Mouse (Mus musculus): ENCODE measurements around the gene Cipc. TPM values are rescaled to one million over a fixed set of nuclear protein-coding genes. Genes with fewer than 3 reads are reported as not detected.
A peak's percentile ranks its signal among the peaks of the same experiment; 100 is the strongest.

Gene Cipc
- polyA plus RNA-seq (2015; fragmentation: Nextera tagmentation; extraction: Ambion mirVana) = 7.8 and 7.9 TPM in 2 replicates

- H3K9me3 ChIP-seq (replicated peaks; ENCODE audit: control insufficient read depth, low read length) = no peaks in the 10 kb centered on the region
- H3K27ac ChIP-seq (ENCODE audit: low read length) = peak within 1 kb of the TSS; percentile 98
- under 1% methylated on average over 64 of the region's 64 CpGs for WGBS (ENCODE audit: insufficient replicate concordance)
- H3K4me2 ChIP-seq (ENCODE audit: low read depth, low read length) = peak within 1 kb of the TSS; percentile 86
- no peaks in the 10 kb centered on the region for H3K36me3 ChIP-seq (ENCODE audit: control insufficient read depth, insufficient read depth)
- H3K27me3 ChIP-seq (ENCODE audit: control insufficient read depth, insufficient read depth, low read depth, low read length) = peaks cover 4% of the 10 kb centered on the region
- peak; percentile 97 for ATAC-seq (ENCODE audit: low read depth)
- H3K4me3 ChIP-seq (ENCODE audit: low read depth, low read length) = peak within 1 kb of the TSS; percentile 86
- H3K4me1 ChIP-seq (ENCODE audit: control insufficient read depth, low read depth, low read length) = peaks cover 23% of the 10 kb centered on the region
- H3K9ac ChIP-seq (ENCODE audit: low read depth, low read length) = peak within 1 kb of the TSS; percentile 85
These were observed at the start of gene Cipc for GRCm38 (mm10) chr12:86946862-86947574. Cipc (plus strand) TSS chr12:86947043.

GRCm38 (mm10) chr12:86897769-86898273, 49.0 kb upstream of the Cipc start:
- Histone ChIP-seq H3K4me3 (ENCODE audit: low read depth, low read length) (no peak overlapping the region), H3K36me3 (ENCODE audit: control insufficient read depth, insufficient read depth) (no peaks in the 10 kb centered on the region), H3K27me3 (ENCODE audit: control insufficient read depth, insufficient read depth, low read depth, low read length) (no peaks in the 10 kb centered on the region), H3K4me1 (ENCODE audit: control insufficient read depth, low read depth, low read length) (peaks cover 39% of the 10 kb centered on the region), H3K9me3 (replicated peaks; ENCODE audit: control insufficient read depth, low read length) (no peaks in the 10 kb centered on the region), H3K27ac (ENCODE audit: low read length) (0 out of 2 replicates have a peak overlapping the region, but pooled peaks have one; percentile 61), H3K9ac (ENCODE audit: low read depth, low read length) (no peak overlapping the region), H3K4me2 (ENCODE audit: low read depth, low read length) (no peak overlapping the region)
- 66% methylated on average over 7 of the region's 7 CpGs for WGBS (ENCODE audit: insufficient replicate concordance)
- ATAC-seq (ENCODE audit: low read depth) = no peak

GRCm38 (mm10) chr12:86898448-86898847, 48.4 kb upstream of the Cipc start:
- Histone ChIP-seq H3K9me3 (replicated peaks; ENCODE audit: control insufficient read depth, low read length) (no peaks in the 10 kb centered on the region), H3K36me3 (ENCODE audit: control insufficient read depth, insufficient read depth) (no peaks in the 10 kb centered on the region), H3K9ac (ENCODE audit: low read depth, low read length) (no peak overlapping the region), H3K4me2 (ENCODE audit: low read depth, low read length) (no peak overlapping the region), H3K27me3 (ENCODE audit: control insufficient read depth, insufficient read depth, low read depth, low read length) (no peaks in the 10 kb centered on the region), H3K4me3 (ENCODE audit: low read depth, low read length) (no peak overlapping the region), H3K4me1 (ENCODE audit: control insufficient read depth, low read depth, low read length) (peaks cover 33% of the 10 kb centered on the region), H3K27ac (ENCODE audit: low read length) (no peak overlapping the region)
- ATAC-seq (ENCODE audit: low read depth) = no peak
- WGBS (ENCODE audit: insufficient replicate concordance) = 58% methylated on average over 3 of the region's 3 CpGs

- H3K36me3 ChIP-seq (ENCODE audit: control insufficient read depth, insufficient read depth) = no peaks in the 10 kb centered on the region
- H3K4me2 ChIP-seq (ENCODE audit: low read depth, low read length) = no peak overlapping the region
- H3K4me3 ChIP-seq (ENCODE audit: low read depth, low read length) = no peak overlapping the region
- 63% methylated on average over 11 of the region's 11 CpGs for WGBS (ENCODE audit: insufficient replicate concordance)
- no peak for ATAC-seq (ENCODE audit: low read depth)
- H3K27ac ChIP-seq (ENCODE audit: low read length) = no peak overlapping the region
- peaks cover 27% of the 10 kb centered on the region for H3K4me1 ChIP-seq (ENCODE audit: control insufficient read depth, low read depth, low read length)
- no peaks in the 10 kb centered on the region for H3K27me3 ChIP-seq (ENCODE audit: control insufficient read depth, insufficient read depth, low read depth, low read length)
- H3K9ac ChIP-seq (ENCODE audit: low read depth, low read length) = no peak overlapping the region
- no peaks in the 10 kb centered on the region for H3K9me3 ChIP-seq (replicated peaks; ENCODE audit: control insufficient read depth, low read length)
These were observed 47.2 kb upstream of the Cipc start for GRCm38 (mm10) chr12:86899461-86900179.

- H3K27ac ChIP-seq (ENCODE audit: low read length) = no peak overlapping the region
These were observed 42.7 kb upstream of the Cipc start for GRCm38 (mm10) chr12:86903828-86904806.

GRCm38 (mm10) chr12:86905203-86905602, 41.6 kb upstream of the Cipc start:
- no peaks in the 10 kb centered on the region for H3K9me3 ChIP-seq (replicated peaks; ENCODE audit: control insufficient read depth, low read length)
- no peak overlapping the region for H3K27ac ChIP-seq (ENCODE audit: low read length)
- 1% methylated on average over 4 of the region's 4 CpGs for WGBS (ENCODE audit: insufficient replicate concordance)
- no peak overlapping the region for H3K4me2 ChIP-seq (ENCODE audit: low read depth, low read length)
- H3K9ac ChIP-seq (ENCODE audit: low read depth, low read length) = no peak overlapping the region
- ATAC-seq (ENCODE audit: low read depth) = no peak
- H3K27me3 ChIP-seq (ENCODE audit: control insufficient read depth, insufficient read depth, low read depth, low read length) = no peaks in the 10 kb centered on the region
- no peak overlapping the region for H3K4me3 ChIP-seq (ENCODE audit: low read depth, low read length)
- H3K36me3 ChIP-seq (ENCODE audit: control insufficient read depth, insufficient read depth) = no peaks in the 10 kb centered on the region
- H3K4me1 ChIP-seq (ENCODE audit: control insufficient read depth, low read depth, low read length) = peaks cover 6% of the 10 kb centered on the region

More at GRCm38 (mm10) chr12:86903828-86904806, 42.7 kb upstream of the Cipc start:
- H3K4me3 ChIP-seq (ENCODE audit: low read depth, low read length) = no peak overlapping the region
- no peaks in the 10 kb centered on the region for H3K36me3 ChIP-seq (ENCODE audit: control insufficient read depth, insufficient read depth)
- no peak overlapping the region for H3K4me2 ChIP-seq (ENCODE audit: low read depth, low read length)
- peaks cover 6% of the 10 kb centered on the region for H3K4me1 ChIP-seq (ENCODE audit: control insufficient read depth, low read depth, low read length)
- WGBS (ENCODE audit: insufficient replicate concordance) = 76% methylated on average over 11 of the region's 11 CpGs
- no peak for ATAC-seq (ENCODE audit: low read depth)
- H3K27me3 ChIP-seq (ENCODE audit: control insufficient read depth, insufficient read depth, low read depth, low read length) = no peaks in the 10 kb centered on the region
- H3K9ac ChIP-seq (ENCODE audit: low read depth, low read length) = no peak overlapping the region
- no peaks in the 10 kb centered on the region for H3K9me3 ChIP-seq (replicated peaks; ENCODE audit: control insufficient read depth, low read length)

GRCm38 (mm10) chr12:86905876-86906275, 41.0 kb upstream of the Cipc start:
- Histone ChIP-seq H3K9ac (ENCODE audit: low read depth, low read length) (no peak overlapping the region), H3K27me3 (ENCODE audit: control insufficient read depth, insufficient read depth, low read depth, low read length) (no peaks in the 10 kb centered on the region), H3K36me3 (ENCODE audit: control insufficient read depth, insufficient read depth) (no peaks in the 10 kb centered on the region), H3K4me1 (ENCODE audit: control insufficient read depth, low read depth, low read length) (peaks cover 6% of the 10 kb centered on the region), H3K4me2 (ENCODE audit: low read depth, low read length) (no peak overlapping the region), H3K4me3 (ENCODE audit: low read depth, low read length) (no peak overlapping the region), H3K9me3 (replicated peaks; ENCODE audit: control insufficient read depth, low read length) (no peaks in the 10 kb centered on the region), H3K27ac (ENCODE audit: low read length) (no peak overlapping the region)
- ATAC-seq (ENCODE audit: low read depth) = no peak
- WGBS (ENCODE audit: insufficient replicate concordance) = 44% methylated on average over 7 of the region's 7 CpGs

- H3K9me3 ChIP-seq (replicated peaks; ENCODE audit: control insufficient read depth, low read length) = no peaks in the 10 kb centered on the region
- H3K27me3 ChIP-seq (ENCODE audit: control insufficient read depth, insufficient read depth, low read depth, low read length) = no peaks in the 10 kb centered on the region
- 0 out of 2 replicates have a peak, but pooled peaks have one; percentile 19 for ATAC-seq (ENCODE audit: low read depth)
- peaks cover 6% of the 10 kb centered on the region for H3K4me1 ChIP-seq (ENCODE audit: control insufficient read depth, low read depth, low read length)
- H3K9ac ChIP-seq (ENCODE audit: low read depth, low read length) = no peak overlapping the region
- H3K4me3 ChIP-seq (ENCODE audit: low read depth, low read length) = no peak overlapping the region
- 3% methylated on average over 15 of the region's 15 CpGs for WGBS (ENCODE audit: insufficient replicate concordance)
- no peaks in the 10 kb centered on the region for H3K36me3 ChIP-seq (ENCODE audit: control insufficient read depth, insufficient read depth)
- H3K4me2 ChIP-seq (ENCODE audit: low read depth, low read length) = no peak overlapping the region
- no peak overlapping the region for H3K27ac ChIP-seq (ENCODE audit: low read length)
These were observed 40.4 kb upstream of the Cipc start for GRCm38 (mm10) chr12:86906395-86906794.

Data from liver, embryonic 16.5 days (tissue).